Mouse (Mus musculus): ENCODE data around the gene Olfr168. TPM values are rescaled to one million over a fixed set of nuclear protein-coding genes. Genes with fewer than 3 reads are reported as not detected.
"Not testable (repeated sequence)": the region's sequence is repeated elsewhere in the genome, so short reads cannot be mapped to it uniquely, and the experiment has no call there.

Gene Olfr168
- not detected in 2 replicates for polyA plus RNA-seq (2016; fragmentation: Nextera tagmentation; extraction: Ambion mirVana)

- Histone ChIP-seq H3K9me3 (no peaks in the 10 kb centered on the region; the same call in 1 of the 2 replicates), H3K27ac (replicated peaks) (no peak within 1 kb of the TSS), H3K4me2 (replicated peaks) (no peak within 1 kb of the TSS), H3K4me3 (no peak within 1 kb of the TSS), H3K27me3 (no peaks in the 10 kb centered on the region), H3K36me3 (no peaks in the 10 kb centered on the region), H3K4me1 (no peaks in the 10 kb centered on the region), H3K9ac (replicated peaks) (no peak within 1 kb of the TSS)
- ATAC-seq (ENCODE audit: low FRiP score, low read depth): no peak
These were observed at the start of gene Olfr168 for GRCm38 (mm10) chr16:19535455-19535854. TSS of gene Olfr168 (minus strand) at chr16:19535555.

GRCm38 (mm10) chr16:19571709-19572108 lies 36.4 kb upstream of the Olfr168 start, which contains the start of gene Olfr169:
TSS of gene Olfr169 (minus strand) at chr16:19571809.
- ATAC-seq (ENCODE audit: low FRiP score, low read depth); H3K27ac ChIP-seq (replicated peaks); H3K36me3 ChIP-seq; H3K27me3 ChIP-seq; H3K4me1 ChIP-seq; H3K9me3 ChIP-seq; H3K4me3 ChIP-seq; H3K9ac ChIP-seq (replicated peaks); H3K4me2 ChIP-seq (replicated peaks): not testable (repeated sequence)
- WGBS: 88% methylated on average over 2 of the region's 2 CpGs

- not testable (repeated sequence) for ATAC-seq (ENCODE audit: low FRiP score, low read depth); H3K4me3 ChIP-seq; H3K27ac ChIP-seq (replicated peaks); H3K9ac ChIP-seq (replicated peaks); H3K4me1 ChIP-seq; H3K9me3 ChIP-seq; H3K4me2 ChIP-seq (replicated peaks); H3K27me3 ChIP-seq; H3K36me3 ChIP-seq
- 82% methylated on average over 7 of the region's 7 CpGs for WGBS
These were observed 18.1 kb upstream of the Olfr168 start for GRCm38 (mm10) chr16:19553429-19553828.

- ATAC-seq (ENCODE audit: low FRiP score, low read depth): not testable (repeated sequence)
- WGBS: 94% methylated on average over 3 of the region's 3 CpGs
These were observed 16.9 kb upstream of the Olfr168 start for GRCm38 (mm10) chr16:19552246-19552645.

GRCm38 (mm10) chr16:19522166-19522565 lies 13.2 kb downstream of the Olfr168 start, which contains the start of gene Olfr167:
TSS of gene Olfr167 (minus strand) at chr16:19522266.
- 0 out of 2 replicates have a peak, but pooled peaks cover 3% of the 10 kb centered on the region for H3K9me3 ChIP-seq
- no peaks in the 10 kb centered on the region for H3K36me3 ChIP-seq
- no peak within 1 kb of the TSS for H3K4me3 ChIP-seq
- H3K9ac ChIP-seq (replicated peaks): no peak within 1 kb of the TSS
- ATAC-seq (ENCODE audit: low FRiP score, low read depth): no peak
- H3K27me3 ChIP-seq: no peaks in the 10 kb centered on the region
- 80% methylated on average over 2 of the region's 2 CpGs for whole genome bisulfite sequencing
- no peaks in the 10 kb centered on the region for H3K4me1 ChIP-seq
- H3K4me2 ChIP-seq (replicated peaks): no peak within 1 kb of the TSS
- no peak within 1 kb of the TSS for H3K27ac ChIP-seq (replicated peaks)

More at GRCm38 (mm10) chr16:19552246-19552645, 16.9 kb upstream of the Olfr168 start:
- not testable (repeated sequence) for H3K9ac ChIP-seq (replicated peaks); H3K27ac ChIP-seq (replicated peaks); H3K36me3 ChIP-seq; H3K9me3 ChIP-seq; H3K4me2 ChIP-seq (replicated peaks); H3K4me3 ChIP-seq; H3K27me3 ChIP-seq; H3K4me1 ChIP-seq

GRCm38 (mm10) chr16:19483394-19483793 lies 52.0 kb downstream of the Olfr168 start, which contains the start of gene Olfr166:
TSS of gene Olfr166 (plus strand) at chr16:19483694.
- Histone ChIP-seq H3K27me3 (no peaks in the 10 kb centered on the region), H3K9ac (replicated peaks) (no peak within 1 kb of the TSS), H3K9me3 (no peaks in the 10 kb centered on the region), H3K4me2 (replicated peaks) (no peak within 1 kb of the TSS), H3K4me1 (no peaks in the 10 kb centered on the region), H3K36me3 (no peaks in the 10 kb centered on the region), H3K27ac (replicated peaks) (no peak within 1 kb of the TSS), H3K4me3 (no peak within 1 kb of the TSS)
- ATAC-seq (ENCODE audit: low FRiP score, low read depth): no peak

Other genes starting within 250 kb of the Olfr168 start
- not detected in 2 replicates for gene Olfr164, start 221.5 kb downstream of the Olfr168 start, polyA plus RNA-seq (2016; fragmentation: Nextera tagmentation; extraction: Ambion mirVana)
- not detected in 2 replicates for gene Olfr165, start 112.4 kb downstream of the Olfr168 start, polyA plus RNA-seq (2016; fragmentation: Nextera tagmentation; extraction: Ambion mirVana)
- gene Olfr166, start 51.9 kb downstream of the Olfr168 start, polyA plus RNA-seq (2016; fragmentation: Nextera tagmentation; extraction: Ambion mirVana): not detected in 2 replicates
- not detected in 2 replicates for gene Olfr167, start 13.3 kb downstream of the Olfr168 start, polyA plus RNA-seq (2016; fragmentation: Nextera tagmentation; extraction: Ambion mirVana)
- gene Olfr169, start 36.3 kb upstream of the Olfr168 start, polyA plus RNA-seq (2016; fragmentation: Nextera tagmentation; extraction: Ambion mirVana): not detected in 2 replicates
- gene Olfr170, start 76.3 kb upstream of the Olfr168 start, polyA plus RNA-seq (2016; fragmentation: Nextera tagmentation; extraction: Ambion mirVana): not detected in 2 replicates
- gene Olfr171, start 94.4 kb upstream of the Olfr168 start, polyA plus RNA-seq (2016; fragmentation: Nextera tagmentation; extraction: Ambion mirVana): not detected in 2 replicates
- not detected in 2 replicates for gene Lamp3, start 170.8 kb upstream of the Olfr168 start, polyA plus RNA-seq (2016; fragmentation: Nextera tagmentation; extraction: Ambion mirVana)
- 50.9 and 51.4 TPM in 2 replicates for gene B3gnt5, start 224.7 kb upstream of the Olfr168 start, polyA plus RNA-seq (2016; fragmentation: Nextera tagmentation; extraction: Ambion mirVana)

Data from midbrain, embryonic 12.5 days (tissue).